Mouse (Mus musculus): ENCODE results near the gene Stim2. TPM values are rescaled to one million over a fixed set of nuclear protein-coding genes. Genes with fewer than 3 reads are reported as not detected.
A peak's percentile ranks its signal among the peaks of the same experiment; 100 is the strongest.

Stim2 gene
- polyA plus RNA-seq, 1 experiment = 7.0 TPM

- no peak for DNase-seq (ENCODE audit: low spot score)
Observed at GRCm38 (mm10) chr5:53994576-53994975, 3.7 kb upstream of the Stim2 start.

GRCm38 (mm10) chr5:53995316-53995715 lies 3.0 kb upstream of the Stim2 start:
- DNase-seq (ENCODE audit: low spot score) = peak; percentile 66

GRCm38 (mm10) chr5:53996822-53997221 lies 1.5 kb upstream of the Stim2 start:
- no peak for DNase-seq (ENCODE audit: low spot score)

- DNase-seq (ENCODE audit: low spot score) = peak; percentile 64
Observed at GRCm38 (mm10) chr5:53998743-53999460, 603 bp downstream of the Stim2 start.

GRCm38 (mm10) chr5:53999461-53999770 lies 1.1 kb downstream of the Stim2 start:
- DNase-seq (ENCODE audit: low spot score) = no peak

- DNase-seq (ENCODE audit: low spot score) = no peak
Observed at GRCm38 (mm10) chr5:53999831-54000230, 1.5 kb downstream of the Stim2 start.

- no peak for DNase-seq (ENCODE audit: low spot score)
Observed at GRCm38 (mm10) chr5:54001021-54001420, 2.7 kb downstream of the Stim2 start.

GRCm38 (mm10) chr5:54005111-54005864 lies 7.0 kb downstream of the Stim2 start:
- DNase-seq (ENCODE audit: low spot score) = no peak

- DNase-seq (ENCODE audit: low spot score) = no peak
Observed at GRCm38 (mm10) chr5:54005865-54006225, 7.5 kb downstream of the Stim2 start.

- no peak for DNase-seq (ENCODE audit: low spot score)
Observed at GRCm38 (mm10) chr5:54006845-54007244, 8.5 kb downstream of the Stim2 start.

GRCm38 (mm10) chr5:54007617-54008016 lies 9.3 kb downstream of the Stim2 start:
- DNase-seq (ENCODE audit: low spot score) = no peak

GRCm38 (mm10) chr5:54013271-54013670 lies 15.0 kb downstream of the Stim2 start:
- DNase-seq (ENCODE audit: low spot score) = no peak

GRCm38 (mm10) chr5:54017143-54017542 lies 18.8 kb downstream of the Stim2 start:
- no peak for DNase-seq (ENCODE audit: low spot score)

GRCm38 (mm10) chr5:54018856-54019255 lies 20.6 kb downstream of the Stim2 start:
- no peak for DNase-seq (ENCODE audit: low spot score)

GRCm38 (mm10) chr5:54019546-54019945 lies 21.2 kb downstream of the Stim2 start:
- DNase-seq (ENCODE audit: low spot score) = no peak

GRCm38 (mm10) chr5:54024610-54025009 lies 26.3 kb downstream of the Stim2 start:
- no peak for DNase-seq (ENCODE audit: low spot score)

- no peak for DNase-seq (ENCODE audit: low spot score)
Observed at GRCm38 (mm10) chr5:54025630-54026029, 27.3 kb downstream of the Stim2 start.

- no peak for DNase-seq (ENCODE audit: low spot score)
Observed at GRCm38 (mm10) chr5:54033217-54033616, 34.9 kb downstream of the Stim2 start.

GRCm38 (mm10) chr5:54034680-54035079 lies 36.4 kb downstream of the Stim2 start:
- no peak for DNase-seq (ENCODE audit: low spot score)

- DNase-seq (ENCODE audit: low spot score) = no peak
Observed at GRCm38 (mm10) chr5:54038615-54039014, 40.3 kb downstream of the Stim2 start.

- DNase-seq (ENCODE audit: low spot score) = no peak
Observed at GRCm38 (mm10) chr5:54040527-54040926, 42.2 kb downstream of the Stim2 start.

- DNase-seq (ENCODE audit: low spot score) = no peak
Observed at GRCm38 (mm10) chr5:54042013-54042412, 43.7 kb downstream of the Stim2 start.

GRCm38 (mm10) chr5:54045523-54045922 lies 47.2 kb downstream of the Stim2 start:
- no peak for DNase-seq (ENCODE audit: low spot score)

- no peak for DNase-seq (ENCODE audit: low spot score)
Observed at GRCm38 (mm10) chr5:54046432-54046831, 48.1 kb downstream of the Stim2 start.

All from urinary bladder, adult 2 months (tissue).